Mouse (Mus musculus) kidney, postnatal 0 days (tissue): ENCODE measurements at regions not wholly inside any gene's neighbourhood (a gene's known extent, or its start where the extent isn't known, plus 50 kb on each side); places are given as distances from the start of the nearest gene placed in this dataset. TPM values are rescaled to one million over a fixed set of nuclear protein-coding genes. Genes with fewer than 3 reads are reported as not detected.

Source experiments
- ATAC-seq: fragments of 200-750 bp; cut with Nextera tagmentation; replicated peaks from 2 replicates; pipeline ENCODE4 v1.8.0; 2017; ENCODE audit warnings: low read depth, moderate number of reproducible peaks, moderate TSS enrichment, moderate library complexity; ENCODE audit not compliant: low FRiP score
- DNase-seq: peaks from one replicate; pipeline ENCODE4 v3.0.0-alpha.2; 2016; ENCODE audit warnings: low spot score
- H3K27ac ChIP-seq: fragments of 300-500 bp; sonication (generic); 2 replicates; pipeline ENCODE4 v1.5.1; 2014; ENCODE audit warnings: mild to moderate bottlenecking
- H3K27me3 ChIP-seq: fragments of 300-500 bp; sonication (generic); 2 replicates; pipeline ENCODE4 v1.6.1; 2014; ENCODE audit warnings: low read length, mixed read lengths; ENCODE audit not compliant: insufficient read depth
- H3K36me3 ChIP-seq: fragments of 300-500 bp; sonication (generic); 2 replicates; pipeline ENCODE4 v1.6.1; 2014; ENCODE audit warnings: low read length, mixed read lengths; ENCODE audit not compliant: insufficient read depth
- H3K4me1 ChIP-seq: fragments of 300-500 bp; sonication (generic); replicated peaks from 2 replicates; pipeline ENCODE4 v1.6.1; 2014; ENCODE audit warnings: antibody characterized with exemption, low read length, mixed read lengths; ENCODE audit not compliant: insufficient read depth
- H3K4me2 ChIP-seq: fragments of 300-500 bp; sonication (generic); 2 replicates; pipeline ENCODE4 v1.6.1; 2014; ENCODE audit warnings: mild to moderate bottlenecking, low read length, moderate library complexity, mixed read lengths
- H3K4me3 ChIP-seq: fragments of 300-500 bp; sonication (generic); replicated peaks from 2 replicates; pipeline ENCODE4 v1.5.1; 2014; ENCODE audit warnings: low read depth, low read length
- H3K9ac ChIP-seq: fragments of 300-500 bp; sonication (generic); 2 replicates; pipeline ENCODE4 v1.6.1; 2014; ENCODE audit warnings: low read depth, low read length
- H3K9me3 ChIP-seq: fragments of 300-500 bp; sonication (generic); replicated peaks from 2 replicates; pipeline ENCODE4 v1.6.1; 2016; ENCODE audit warnings: low read length, inconsistent platforms, mixed read lengths
- CTCF ChIP-seq: IDR thresholded peaks from 2 replicates; pipeline ENCODE4 v1.5.1; 2016; ENCODE audit warnings: antibody characterized with exemption, low read depth, mild to moderate bottlenecking, moderate library complexity
- WGBS: fragments of 180-500 bp; shearing (Covaris S2); extraction: QIAGEN DNeasy Blood & Tissue Kit; methylation state at CpG from one replicate; pipeline ENCODE4 v1.1.7; 2014; 5-methylcytosine and 5-hydroxymethylcytosine counted together
- microRNA-seq: library from miRNA; unstranded; fragments of <30 nt; microRNA quantifications from one replicate; pipeline ENCODE4, GENCODE M21; 2016

GRCm38 (mm10) chr14:100336926-100337325 is 52.4 kb upstream of the Klf12 start:
- ATAC-seq (no peak), DNase-seq (no peak)
- Histone ChIP-seq H3K9me3 (no peaks in the 10 kb centered on the region), H3K27ac (no peak overlapping the region), H3K27me3 (no peaks in the 10 kb centered on the region), H3K4me2 (no peak overlapping the region), H3K9ac (no peak overlapping the region), H3K4me1 (no peaks in the 10 kb centered on the region), H3K4me3 (no peak overlapping the region), H3K36me3 (no peaks in the 10 kb centered on the region)
- TF ChIP-seq CTCF = no peak
- WGBS = 84% methylated on average over 4 of the region's 4 CpGs

Small RNA genes lying in the stretch of these regions (microRNA-seq; reads per million reads assigned to microRNA genes)
- not detected for gene Gm22401
